Mouse (Mus musculus): Measurements from ENCODE around the gene Hspg2. TPM values are rescaled to one million over a fixed set of nuclear protein-coding genes. Genes with fewer than 3 reads are reported as not detected.

Gene Hspg2
- polyA plus RNA-seq, 1 experiment from 2014 or later = 31.3 TPM

GRCm38 (mm10) chr4:137467525-137467924, 1.0 kb upstream of the Hspg2 start:
- Histone ChIP-seq H3K9ac (ENCODE audit: low read depth, low read length) (no peak overlapping the region), H3K27me3 (ENCODE audit: insufficient read depth, low read length) (no peaks in the 10 kb centered on the region), H3K9me3 (replicated peaks; ENCODE audit: low read length) (no peaks in the 10 kb centered on the region), H3K36me3 (ENCODE audit: insufficient read depth, low read length) (no peaks in the 10 kb centered on the region), H3K4me3 (replicated peaks; ENCODE audit: low read depth, low read length) (no peak overlapping the region), H3K4me2 (ENCODE audit: low read length) (no peak overlapping the region), H3K27ac (no peak overlapping the region), H3K4me1 (replicated peaks; ENCODE audit: insufficient read depth, low read length) (peaks cover 27% of the 10 kb centered on the region)
- ATAC-seq (replicated peaks; ENCODE audit: low FRiP score, low read depth) (no peak), DNase-seq (ENCODE audit: low spot score) (no peak)
- 87% methylated on average over 2 of the region's 2 CpGs for WGBS
- TF ChIP-seq CTCF (IDR thresholded peaks at IDR 0.05; ENCODE audit: low read depth) = no peak

DNA sequence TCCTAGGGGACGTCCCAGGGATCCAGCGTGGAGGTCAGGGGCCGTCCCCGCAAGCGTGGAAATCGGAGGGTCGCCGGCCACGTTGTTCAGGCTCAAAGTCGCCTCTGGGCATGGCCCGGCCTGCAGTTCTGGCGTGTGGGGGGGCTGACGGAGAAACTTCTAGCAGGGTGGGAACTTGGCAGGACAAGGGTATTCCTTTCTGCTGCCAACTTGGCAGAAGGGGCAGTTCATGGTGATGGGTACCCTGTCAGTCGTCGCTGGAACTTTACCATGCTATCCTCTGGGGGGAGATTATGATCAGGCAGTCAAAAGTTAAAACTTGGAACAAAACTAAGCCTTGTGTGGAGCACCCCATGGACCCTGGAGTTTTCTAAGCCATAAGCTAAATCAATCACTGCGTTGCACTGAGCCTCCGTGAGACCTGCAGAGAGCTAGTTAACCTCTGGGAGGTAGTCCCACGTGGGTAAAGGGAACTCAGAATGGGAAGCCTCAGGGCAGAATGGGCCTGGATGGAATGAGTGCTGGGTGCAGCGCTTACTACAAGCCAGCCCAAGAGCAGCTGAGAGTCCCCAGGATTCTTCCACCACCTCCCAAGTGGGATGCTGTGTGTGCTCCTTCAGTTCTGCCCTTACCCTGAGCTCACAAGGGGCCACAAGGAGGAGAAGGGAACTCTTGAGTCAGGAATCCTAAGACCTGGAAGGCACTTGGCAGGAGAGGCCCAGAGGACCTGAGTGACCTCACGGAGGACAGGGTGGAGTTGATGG, 694 bp downstream of the Hspg2 start:
- no peak for TF ChIP-seq CTCF (IDR thresholded peaks at IDR 0.05; ENCODE audit: low read depth)
- Histone ChIP-seq H3K9me3 (replicated peaks; ENCODE audit: low read length) (no peaks in the 10 kb centered on the region), H3K4me3 (replicated peaks; ENCODE audit: low read depth, low read length) (peak overlapping the region; percentile 85), H3K4me1 (replicated peaks; ENCODE audit: insufficient read depth, low read length) (peaks cover 43% of the 10 kb centered on the region), H3K4me2 (ENCODE audit: low read length) (peak overlapping the region; percentile 96), H3K9ac (ENCODE audit: low read depth, low read length) (peak overlapping the region; percentile 88), H3K27me3 (ENCODE audit: insufficient read depth, low read length) (no peaks in the 10 kb centered on the region), H3K36me3 (ENCODE audit: insufficient read depth, low read length) (no peaks in the 10 kb centered on the region), H3K27ac (peak overlapping the region; percentile 87)
- ATAC-seq (replicated peaks; ENCODE audit: low FRiP score, low read depth) (no peak; the same call in none of the 2 replicates), DNase-seq (ENCODE audit: low spot score) (peak; percentile 49)
- 2% methylated on average over 20 of the region's 20 CpGs for WGBS

GRCm38 (mm10) chr4:137469845-137470692, 1.5 kb downstream of the Hspg2 start:
- Histone ChIP-seq H3K4me2 (ENCODE audit: low read length) (peak overlapping the region; percentile 96), H3K4me1 (replicated peaks; ENCODE audit: insufficient read depth, low read length) (peaks cover 42% of the 10 kb centered on the region), H3K27ac (peak overlapping the region; percentile 87), H3K36me3 (ENCODE audit: insufficient read depth, low read length) (no peaks in the 10 kb centered on the region), H3K27me3 (ENCODE audit: insufficient read depth, low read length) (no peaks in the 10 kb centered on the region), H3K9me3 (replicated peaks; ENCODE audit: low read length) (no peaks in the 10 kb centered on the region), H3K4me3 (replicated peaks; ENCODE audit: low read depth, low read length) (peak overlapping the region; percentile 85), H3K9ac (ENCODE audit: low read depth, low read length) (peak overlapping the region; percentile 88)
- WGBS = 33% methylated on average over 15 of the region's 15 CpGs
- peak; percentile 27; the same call in 1 of the 2 replicates for TF ChIP-seq CTCF (IDR thresholded peaks at IDR 0.05; ENCODE audit: low read depth)
- no peak for ATAC-seq (replicated peaks; ENCODE audit: low FRiP score, low read depth)
- peak; percentile 40 for DNase-seq (ENCODE audit: low spot score)

GRCm38 (mm10) chr4:137470701-137471317, 2.2 kb downstream of the Hspg2 start:
- Histone ChIP-seq H3K27me3 (ENCODE audit: insufficient read depth, low read length) (no peaks in the 10 kb centered on the region), H3K36me3 (ENCODE audit: insufficient read depth, low read length) (no peaks in the 10 kb centered on the region), H3K4me3 (replicated peaks; ENCODE audit: low read depth, low read length) (peak overlapping the region; percentile 85), H3K4me2 (ENCODE audit: low read length) (peak overlapping the region; percentile 96), H3K9me3 (replicated peaks; ENCODE audit: low read length) (no peaks in the 10 kb centered on the region), H3K27ac (peak overlapping the region; percentile 87), H3K4me1 (replicated peaks; ENCODE audit: insufficient read depth, low read length) (peaks cover 47% of the 10 kb centered on the region), H3K9ac (ENCODE audit: low read depth, low read length) (peak overlapping the region; percentile 88; the same call in 1 of the 2 replicates)
- no peak for TF ChIP-seq CTCF (IDR thresholded peaks at IDR 0.05; ENCODE audit: low read depth)
- DNase-seq (ENCODE audit: low spot score) (peak; percentile 61), ATAC-seq (replicated peaks; ENCODE audit: low FRiP score, low read depth) (no peak)
- 31% methylated on average over 9 of the region's 9 CpGs for WGBS

DNA sequence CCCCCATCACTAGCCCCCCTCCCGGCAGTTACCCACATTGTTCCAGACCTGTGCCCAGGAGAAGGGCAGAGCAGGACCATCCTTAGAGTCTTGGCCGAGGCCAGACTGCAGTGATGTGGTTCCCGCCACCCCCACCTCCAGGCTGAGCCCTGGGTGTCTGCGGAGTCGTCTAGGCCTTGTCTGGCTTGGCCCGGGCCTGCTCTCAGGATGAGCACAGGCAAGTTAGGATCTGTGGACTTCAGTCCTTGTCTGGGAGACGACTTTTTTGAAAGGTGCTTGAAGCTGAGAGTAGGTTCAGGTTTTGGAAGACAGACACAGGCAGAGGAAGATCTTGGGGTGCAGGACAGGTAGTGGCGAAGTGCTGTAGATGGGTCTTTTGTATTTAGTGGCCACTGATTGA, 2.8 kb downstream of the Hspg2 start:
- H3K4me2 ChIP-seq (ENCODE audit: low read length) = peak overlapping the region; percentile 96
- ATAC-seq (replicated peaks; ENCODE audit: low FRiP score, low read depth) (no peak), DNase-seq (ENCODE audit: low spot score) (no peak)
- H3K36me3 ChIP-seq (ENCODE audit: insufficient read depth, low read length) = no peaks in the 10 kb centered on the region
- H3K27ac ChIP-seq = peak overlapping the region; percentile 87
- no peaks in the 10 kb centered on the region for H3K9me3 ChIP-seq (replicated peaks; ENCODE audit: low read length)
- 38% methylated on average over 8 of the region's 8 CpGs for WGBS
- peaks cover 52% of the 10 kb centered on the region for H3K4me1 ChIP-seq (replicated peaks; ENCODE audit: insufficient read depth, low read length)
- H3K9ac ChIP-seq (ENCODE audit: low read depth, low read length) = 0 out of 2 replicates have a peak overlapping the region, but pooled peaks have one; percentile 8
- H3K27me3 ChIP-seq (ENCODE audit: insufficient read depth, low read length) = no peaks in the 10 kb centered on the region
- peak overlapping the region; percentile 85 for H3K4me3 ChIP-seq (replicated peaks; ENCODE audit: low read depth, low read length)
- no peak for TF ChIP-seq CTCF (IDR thresholded peaks at IDR 0.05; ENCODE audit: low read depth)

GRCm38 (mm10) chr4:137473240-137473639, 4.7 kb downstream of the Hspg2 start:
- DNase-seq (ENCODE audit: low spot score) (no peak), ATAC-seq (replicated peaks; ENCODE audit: low FRiP score, low read depth) (no peak)
- Histone ChIP-seq H3K36me3 (ENCODE audit: insufficient read depth, low read length) (no peaks in the 10 kb centered on the region), H3K27ac (no peak overlapping the region), H3K9ac (ENCODE audit: low read depth, low read length) (no peak overlapping the region; the same call in 1 of the 2 replicates), H3K9me3 (replicated peaks; ENCODE audit: low read length) (no peaks in the 10 kb centered on the region), H3K27me3 (ENCODE audit: insufficient read depth, low read length) (no peaks in the 10 kb centered on the region), H3K4me2 (ENCODE audit: low read length) (peak overlapping the region; percentile 21; the same call in 1 of the 2 replicates), H3K4me3 (replicated peaks; ENCODE audit: low read depth, low read length) (no peak overlapping the region), H3K4me1 (replicated peaks; ENCODE audit: insufficient read depth, low read length) (peaks cover 65% of the 10 kb centered on the region)
- no peak for TF ChIP-seq CTCF (IDR thresholded peaks at IDR 0.05; ENCODE audit: low read depth)
- 67% methylated on average over 8 of the region's 8 CpGs for WGBS
